Mouse (Mus musculus) ovary, adult 18-20 months (tissue): ENCODE measurements at regions not wholly inside any gene's neighbourhood (a gene's known extent, or its start where the extent isn't known, plus 50 kb on each side); places are given as distances from the start of the nearest gene placed in this dataset.
A peak's percentile ranks its signal among the peaks of the same experiment; 100 is the strongest.
"Not testable (repeated sequence)": the region's sequence is repeated elsewhere in the genome, so short reads cannot be mapped to it uniquely, and the experiment has no call there.

Source experiments
- DNase-seq: peaks from one replicate; pipeline ENCODE4 v3.0.0; 2022; ENCODE audit warnings: low spot score, mixed read lengths

- DNase-seq = no peak
Measured at GRCm38 (mm10) chr2:39420696-39421095, 194.4 kb upstream of the Ppp6c start.

GRCm38 (mm10) chr2:39400336-39400735 lies 174.1 kb upstream of the Ppp6c start:
- no peak for DNase-seq

GRCm38 (mm10) chr2:39399523-39399922 lies 173.3 kb upstream of the Ppp6c start:
- DNase-seq = no peak

GRCm38 (mm10) chr2:39394643-39395042 lies 168.4 kb upstream of the Ppp6c start:
- no peak for DNase-seq

- no peak for DNase-seq
Measured at GRCm38 (mm10) chr2:39377264-39377663, 151.0 kb upstream of the Ppp6c start.

GRCm38 (mm10) chr2:39373068-39373779 lies 147.0 kb upstream of the Ppp6c start:
- DNase-seq = peak; percentile 81

GRCm38 (mm10) chr2:39344207-39344606 lies 118.0 kb upstream of the Ppp6c start:
- no peak for DNase-seq

- DNase-seq = no peak
Measured at GRCm38 (mm10) chr2:39340406-39340805, 114.2 kb upstream of the Ppp6c start.

GRCm38 (mm10) chr2:39338832-39339649 lies 112.8 kb upstream of the Ppp6c start:
- no peak for DNase-seq

- no peak for DNase-seq
Measured at GRCm38 (mm10) chr2:39337524-39337923, 111.3 kb upstream of the Ppp6c start.

GRCm38 (mm10) chr2:39325715-39326493 lies 99.7 kb upstream of the Ppp6c start:
- no peak for DNase-seq

- DNase-seq = not testable (repeated sequence)
Measured at GRCm38 (mm10) chr2:39325122-39325521, 98.9 kb upstream of the Ppp6c start.

GRCm38 (mm10) chr2:39299798-39300382 lies 73.6 kb upstream of the Ppp6c start:
- DNase-seq = no peak

GRCm38 (mm10) chr2:39299290-39299689 lies 73.0 kb upstream of the Ppp6c start:
- DNase-seq = no peak

GRCm38 (mm10) chr2:39295435-39295834 lies 69.2 kb upstream of the Ppp6c start:
- no peak for DNase-seq

GRCm38 (mm10) chr2:39278218-39278617 lies 52.0 kb upstream of the Ppp6c start:
- DNase-seq = no peak
